Mouse (Mus musculus) intestine, embryonic 16.5 days (tissue): Measurements from ENCODE around the gene Ifrd1. TPM values are rescaled to one million over a fixed set of nuclear protein-coding genes. Genes with fewer than 3 reads are reported as not detected.

Source experiments
- ATAC-seq: fragments of 200-750 bp; cut with Nextera tagmentation; 2 replicates; pipeline ENCODE4 v1.8.0; 2017; ENCODE audit warnings: moderate TSS enrichment, moderate library complexity
- H3K27ac ChIP-seq: fragments of 300-500 bp; sonication (generic); 2 replicates; pipeline ENCODE4 v1.5.1; 2014; ENCODE audit warnings: mild to moderate bottlenecking, low read length
- H3K27me3 ChIP-seq: fragments of 300-500 bp; sonication (generic); replicated peaks from 2 replicates; pipeline ENCODE4 v1.6.1; 2014; ENCODE audit warnings: low read length, control low read depth, mixed read lengths; ENCODE audit not compliant: control insufficient read depth, insufficient read depth
- H3K36me3 ChIP-seq: fragments of 300-500 bp; sonication (generic); 2 replicates; pipeline ENCODE4 v1.6.1; 2014; ENCODE audit warnings: low read length, control low read depth; ENCODE audit not compliant: control insufficient read depth, insufficient read depth
- H3K4me1 ChIP-seq: fragments of 300-500 bp; sonication (generic); 2 replicates; pipeline ENCODE4 v1.6.1; 2014; ENCODE audit warnings: low read length, control low read depth, mixed read lengths; ENCODE audit not compliant: control insufficient read depth, insufficient read depth
- H3K4me2 ChIP-seq: fragments of 300-500 bp; sonication (generic); 2 replicates; pipeline ENCODE4 v1.6.1; 2014; ENCODE audit warnings: low read depth, low read length, control low read depth
- H3K4me3 ChIP-seq: fragments of 300-500 bp; sonication (generic); 2 replicates; pipeline ENCODE4 v1.5.1; 2014; ENCODE audit warnings: mild to moderate bottlenecking, low read length
- H3K9ac ChIP-seq: fragments of 300-500 bp; sonication (generic); 2 replicates; pipeline ENCODE4 v1.6.1; 2014; ENCODE audit warnings: low read depth, low read length
- H3K9me3 ChIP-seq: fragments of 300-500 bp; sonication (generic); 2 replicates; pipeline ENCODE4 v1.6.1; 2016; ENCODE audit warnings: low read length, control low read depth; ENCODE audit not compliant: control insufficient read depth
- WGBS: fragments of 180-500 bp; shearing (Covaris S2); extraction: QIAGEN DNeasy Blood & Tissue Kit; methylation state at CpG from one replicate; pipeline ENCODE4 v1.1.7; 2014; 5-methylcytosine and 5-hydroxymethylcytosine counted together
- polyA plus RNA-seq: library from polyadenylated mRNA; unstranded; fragments of >200 nt; fragmentation: Nextera tagmentation; extraction: Ambion mirVana; gene quantifications from 2 replicates; pipeline ENCODE4 v1.2.1, GENCODE M21; 2015

Ifrd1 gene
- 80.1 and 86.9 TPM in 2 replicates for polyA plus RNA-seq

DNA sequence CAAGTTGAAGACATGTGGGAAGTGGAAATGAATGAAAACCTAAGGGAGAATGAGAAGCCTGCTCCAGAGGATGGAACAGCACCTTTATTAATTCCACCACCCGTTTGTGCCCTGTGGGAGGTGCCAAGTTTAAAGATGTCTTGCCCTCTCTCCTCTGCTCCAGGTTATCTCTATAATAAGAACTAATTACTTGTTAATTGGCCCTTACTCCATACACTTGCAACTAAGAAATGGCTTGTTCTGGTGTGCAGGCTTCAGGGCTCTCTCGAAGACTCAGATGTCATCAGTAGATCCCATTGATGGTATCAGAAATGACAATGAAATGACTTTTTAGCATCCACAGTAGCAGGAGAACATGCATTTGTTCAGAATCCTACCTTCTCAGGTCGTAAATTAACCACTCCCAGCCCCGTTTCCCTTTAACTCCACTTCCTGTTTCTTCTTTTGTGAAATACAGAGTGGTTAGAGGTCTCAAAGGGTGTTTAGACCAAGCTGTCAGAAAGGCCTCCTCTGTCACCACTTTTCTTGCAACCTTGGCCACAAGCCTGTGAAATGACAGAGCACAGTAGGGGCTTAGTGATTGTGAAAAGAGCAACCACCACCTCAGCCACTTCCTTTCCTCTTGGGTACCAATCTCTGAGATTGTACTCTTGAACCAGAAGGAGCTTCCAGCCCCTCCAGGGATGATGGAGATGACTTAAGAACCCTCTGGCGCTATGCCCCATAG is at the start of gene Ifrd1:
Gene Ifrd1, minus strand, starts transcription at position 51 of the 727 bp plus-strand sequence.
- no peaks in the 10 kb centered on the region for H3K36me3 ChIP-seq
- 0 out of 2 replicates have a peak within 1 kb of the TSS, but pooled peaks have one; percentile 23 for H3K4me2 ChIP-seq
- H3K4me1 ChIP-seq: peaks cover 8% of the 10 kb centered on the region; the same call in 1 of the 2 replicates
- 65% methylated on average over 5 of the region's 5 CpGs for WGBS
- no peak within 1 kb of the TSS for H3K4me3 ChIP-seq
- no peaks in the 10 kb centered on the region for H3K27me3 ChIP-seq
- H3K27ac ChIP-seq: no peak within 1 kb of the TSS
- H3K9ac ChIP-seq: no peak within 1 kb of the TSS
- ATAC-seq: no peak
- H3K9me3 ChIP-seq: no peaks in the 10 kb centered on the region

DNA sequence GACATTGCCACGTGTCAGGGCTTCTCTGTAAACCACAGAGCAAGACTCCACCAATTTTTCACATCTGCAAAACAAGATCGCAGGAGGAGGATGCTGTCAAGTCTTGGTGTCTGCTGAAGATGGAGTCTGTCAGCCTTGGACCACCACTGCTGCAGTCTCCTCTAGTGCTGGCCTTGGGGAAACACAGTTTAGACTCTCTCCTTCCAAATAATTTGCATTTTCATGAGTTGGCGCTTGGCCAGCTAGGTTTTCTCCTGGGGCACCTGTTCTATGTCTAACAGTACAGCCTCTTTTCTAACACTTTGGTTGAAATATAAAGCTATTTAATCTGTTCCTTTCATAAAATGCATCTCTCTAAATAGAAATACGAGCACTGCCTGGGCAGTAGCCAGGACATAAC is 38.2 kb upstream of the Ifrd1 start:
- Histone ChIP-seq H3K4me3 (no peak overlapping the region), H3K36me3 (no peaks in the 10 kb centered on the region), H3K4me1 (no peaks in the 10 kb centered on the region), H3K4me2 (no peak overlapping the region), H3K9ac (no peak overlapping the region), H3K27me3 (no peaks in the 10 kb centered on the region), H3K27ac (no peak overlapping the region), H3K9me3 (no peaks in the 10 kb centered on the region)
- WGBS: 67% methylated on average over 4 of the region's 4 CpGs
- no peak for ATAC-seq

- H3K4me1 ChIP-seq: no peaks in the 10 kb centered on the region
- H3K4me3 ChIP-seq: no peak overlapping the region
- 87% methylated on average over 4 of the region's 4 CpGs for WGBS
- no peaks in the 10 kb centered on the region for H3K9me3 ChIP-seq
- no peaks in the 10 kb centered on the region for H3K27me3 ChIP-seq
- no peak overlapping the region for H3K4me2 ChIP-seq
- no peak overlapping the region for H3K9ac ChIP-seq
- ATAC-seq: no peak
- no peak overlapping the region for H3K27ac ChIP-seq
- H3K36me3 ChIP-seq: no peaks in the 10 kb centered on the region
These were observed 32.5 kb upstream of the Ifrd1 start for GRCm38 (mm10) chr12:40280596-40281325.

- Histone ChIP-seq H3K4me3 (no peak overlapping the region), H3K27ac (no peak overlapping the region), H3K36me3 (no peaks in the 10 kb centered on the region), H3K9me3 (no peaks in the 10 kb centered on the region), H3K4me2 (no peak overlapping the region), H3K27me3 (no peaks in the 10 kb centered on the region), H3K9ac (no peak overlapping the region), H3K4me1 (no peaks in the 10 kb centered on the region)
- 86% methylated on average over 3 of the region's 3 CpGs for WGBS
- no peak for ATAC-seq
These were observed 29.3 kb upstream of the Ifrd1 start for GRCm38 (mm10) chr12:40277581-40277980.

GRCm38 (mm10) chr12:40274931-40275330 is 26.6 kb upstream of the Ifrd1 start:
- Histone ChIP-seq H3K36me3 (no peaks in the 10 kb centered on the region), H3K27me3 (no peaks in the 10 kb centered on the region), H3K9me3 (no peaks in the 10 kb centered on the region), H3K4me1 (no peaks in the 10 kb centered on the region), H3K27ac (no peak overlapping the region), H3K4me2 (no peak overlapping the region), H3K4me3 (no peak overlapping the region), H3K9ac (no peak overlapping the region)
- ATAC-seq: no peak

GRCm38 (mm10) chr12:40273339-40273738 is 25.0 kb upstream of the Ifrd1 start:
- no peak for ATAC-seq
- Histone ChIP-seq H3K4me3 (no peak overlapping the region), H3K4me1 (no peaks in the 10 kb centered on the region), H3K27me3 (no peaks in the 10 kb centered on the region), H3K4me2 (no peak overlapping the region), H3K36me3 (no peaks in the 10 kb centered on the region), H3K9ac (no peak overlapping the region), H3K27ac (no peak overlapping the region), H3K9me3 (no peaks in the 10 kb centered on the region)
- 90% methylated on average over 4 of the region's 4 CpGs for WGBS

GRCm38 (mm10) chr12:40272710-40273109 is 24.4 kb upstream of the Ifrd1 start:
- no peaks in the 10 kb centered on the region for H3K4me1 ChIP-seq
- ATAC-seq: no peak
- no peak overlapping the region for H3K4me2 ChIP-seq
- no peaks in the 10 kb centered on the region for H3K27me3 ChIP-seq
- 76% methylated on average over 4 of the region's 4 CpGs for WGBS
- no peaks in the 10 kb centered on the region for H3K36me3 ChIP-seq
- H3K4me3 ChIP-seq: no peak overlapping the region
- no peak overlapping the region for H3K9ac ChIP-seq
- no peaks in the 10 kb centered on the region for H3K9me3 ChIP-seq
- H3K27ac ChIP-seq: no peak overlapping the region

- WGBS: 70% methylated on average over 2 of the region's 2 CpGs
These were observed 20.0 kb upstream of the Ifrd1 start for GRCm38 (mm10) chr12:40268313-40268712.

DNA sequence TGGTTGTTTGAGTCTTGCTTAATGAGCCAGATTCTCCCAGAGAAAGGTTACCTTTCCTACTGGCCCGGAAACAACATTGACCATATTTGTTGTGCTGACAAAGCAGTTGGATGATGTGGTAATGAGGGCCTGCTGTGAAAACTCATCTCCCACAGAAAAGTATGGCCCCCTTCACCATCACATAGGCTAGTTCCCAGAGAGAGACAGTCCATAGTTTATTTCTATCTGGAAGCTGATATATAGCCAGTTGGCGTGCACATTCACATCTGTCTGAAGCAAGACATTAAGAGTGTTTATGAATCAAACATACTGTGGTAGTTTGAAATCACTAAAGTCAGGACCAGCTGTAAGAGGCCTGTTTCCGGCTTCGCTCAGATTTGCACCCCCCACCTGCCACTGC is 15.4 kb upstream of the Ifrd1 start:
- 62% methylated on average over 4 of the region's 4 CpGs for WGBS
- H3K36me3 ChIP-seq: no peaks in the 10 kb centered on the region
- H3K4me1 ChIP-seq: no peaks in the 10 kb centered on the region
- no peak overlapping the region for H3K27ac ChIP-seq
- H3K9me3 ChIP-seq: no peaks in the 10 kb centered on the region
- no peaks in the 10 kb centered on the region for H3K27me3 ChIP-seq
- no peak for ATAC-seq
- H3K4me3 ChIP-seq: no peak overlapping the region
- no peak overlapping the region for H3K4me2 ChIP-seq
- H3K9ac ChIP-seq: no peak overlapping the region

More at GRCm38 (mm10) chr12:40268313-40268712, 20.0 kb upstream of the Ifrd1 start:
- ATAC-seq: no peak
- H3K4me2 ChIP-seq: no peak overlapping the region
- no peaks in the 10 kb centered on the region for H3K4me1 ChIP-seq
- H3K27ac ChIP-seq: no peak overlapping the region
- no peak overlapping the region for H3K9ac ChIP-seq
- no peak overlapping the region for H3K4me3 ChIP-seq
- no peaks in the 10 kb centered on the region for H3K36me3 ChIP-seq
- no peaks in the 10 kb centered on the region for H3K9me3 ChIP-seq
- H3K27me3 ChIP-seq: no peaks in the 10 kb centered on the region
